In the genomic region with DNA sequence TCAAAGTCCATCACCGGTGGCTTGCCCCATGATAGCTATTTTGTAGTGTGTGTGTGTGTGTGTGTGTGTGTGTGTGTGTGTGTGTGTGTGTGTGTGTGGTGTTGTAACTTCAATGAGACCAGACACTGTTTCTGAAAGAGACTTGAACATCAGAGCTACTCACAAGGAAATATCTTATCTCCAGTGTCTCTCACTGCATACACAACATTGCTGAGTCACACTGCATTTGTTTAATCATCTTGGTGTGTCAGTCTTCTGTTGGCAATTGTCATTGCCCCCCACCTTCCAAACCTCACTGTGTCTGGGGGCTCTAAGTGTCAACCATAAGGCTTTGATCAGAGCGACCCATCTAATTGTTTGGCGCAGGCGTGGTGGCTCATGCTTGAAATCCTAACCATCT, we compare ENCODE assay signal across 21 mouse cellular contexts.
"Had no signal": no experiment of that assay in that cellular context is flagged by ENCODE, and none has a peak within 500 bp of the region (broad histone marks: within the 10 kb centered on the region; RNA-seq: fewer than 3 reads in every experiment).

No protein-coding gene starts in this region.

- H3K9me3 ChIP-seq: kidney, embryonic 15.5 days; limb, embryonic 12.5 days; limb, embryonic 15.5 days; lung, embryonic 15.5 days; midbrain, embryonic 12.5 days; neural tube, embryonic 13.5 days had no signal

- DNase-seq: kidney, adult 11 months; kidney, adult 8-10 months; kidney, postnatal 10 days; kidney, postnatal 36 days; layer of hippocampus, postnatal 36 days; left cerebral cortex, postnatal 4 days; lung, adult 18-20 months; lung, postnatal 10 days; lung, postnatal 36 days; thymus, adult 18-20 months; thymus, postnatal 36 days had no signal

- H3K36me3 ChIP-seq: kidney, embryonic 15.5 days; limb, embryonic 12.5 days; limb, embryonic 15.5 days; lung, embryonic 15.5 days; midbrain, embryonic 12.5 days; neural tube, embryonic 13.5 days had no signal

- H3K4me3 ChIP-seq: kidney, embryonic 15.5 days; left cerebral cortex, adult 2 months; limb, embryonic 12.5 days; limb, embryonic 15.5 days; lung, embryonic 15.5 days; midbrain, embryonic 12.5 days; myocyte; neural tube, embryonic 13.5 days had no signal

- H3K27me3 ChIP-seq: kidney, embryonic 15.5 days; limb, embryonic 12.5 days; limb, embryonic 15.5 days; lung, embryonic 15.5 days; neural tube, embryonic 13.5 days had no signal

- ATAC-seq: midbrain, embryonic 16.5 days had no signal

- H3K4me1 ChIP-seq: limb, embryonic 12.5 days; limb, embryonic 15.5 days; lung, embryonic 15.5 days; midbrain, embryonic 12.5 days; neural tube, embryonic 13.5 days had no signal

- H3K4me2 ChIP-seq: kidney, embryonic 15.5 days; limb, embryonic 12.5 days; limb, embryonic 15.5 days; lung, embryonic 15.5 days; midbrain, embryonic 12.5 days; neural tube, embryonic 13.5 days had no signal

- H3K27ac ChIP-seq: kidney, embryonic 15.5 days; left cerebral cortex, adult 2 months; limb, embryonic 12.5 days; limb, embryonic 15.5 days; liver, embryonic 14.5 days; lung, embryonic 15.5 days; midbrain, embryonic 12.5 days; neural tube, embryonic 13.5 days had no signal

- H3K9ac ChIP-seq: kidney, embryonic 15.5 days; limb, embryonic 12.5 days; limb, embryonic 15.5 days; liver, embryonic 14.5 days; lung, embryonic 15.5 days; midbrain, embryonic 12.5 days; neural tube, embryonic 13.5 days had no signal
